Mouse (Mus musculus): ENCODE measurements around the gene Nhlh1. TPM values are rescaled to one million over a fixed set of nuclear protein-coding genes. Genes with fewer than 3 reads are reported as not detected.

Gene Nhlh1
- not detected in 2 replicates for polyA plus RNA-seq (2015; fragmentation: Nextera tagmentation; extraction: Ambion mirVana)

GRCm38 (mm10) chr1:172057491-172057921 is at the start of gene Nhlh1:
TSS of gene Nhlh1 (minus strand) at chr1:172057573.
- no peak for ATAC-seq (ENCODE audit: extremely low read depth, insufficient number of reproducible peaks, low FRiP score, low TSS enrichment)
- H3K27ac ChIP-seq (replicated peaks) = no peak within 1 kb of the TSS
- H3K4me2 ChIP-seq = no peak within 1 kb of the TSS
- WGBS = 32% methylated on average over 2 of the region's 2 CpGs
- peaks cover 68% of the 10 kb centered on the region for H3K27me3 ChIP-seq (replicated peaks)
- no peak within 1 kb of the TSS for H3K4me3 ChIP-seq
- no peaks in the 10 kb centered on the region for H3K9me3 ChIP-seq
- H3K4me1 ChIP-seq = peaks cover 21% of the 10 kb centered on the region
- no peaks in the 10 kb centered on the region for H3K36me3 ChIP-seq
- no peak within 1 kb of the TSS for H3K9ac ChIP-seq

GRCm38 (mm10) chr1:172105101-172105500 is 47.7 kb upstream of the Nhlh1 start:
- WGBS = 81% methylated on average over 11 of the region's 11 CpGs
- H3K4me1 ChIP-seq = peaks cover 4% of the 10 kb centered on the region; the same call in 1 of the 2 replicates
- no peak for ATAC-seq (ENCODE audit: extremely low read depth, insufficient number of reproducible peaks, low FRiP score, low TSS enrichment)
- peaks cover 98% of the 10 kb centered on the region for H3K36me3 ChIP-seq
- H3K4me3 ChIP-seq = no peak overlapping the region
- H3K4me2 ChIP-seq = no peak overlapping the region
- no peak overlapping the region for H3K27ac ChIP-seq (replicated peaks)
- no peak overlapping the region for H3K9ac ChIP-seq
- no peaks in the 10 kb centered on the region for H3K27me3 ChIP-seq (replicated peaks)
- H3K9me3 ChIP-seq = no peaks in the 10 kb centered on the region

- WGBS = 77% methylated on average over 4 of the region's 4 CpGs
- no peak overlapping the region for H3K4me3 ChIP-seq
- H3K27ac ChIP-seq (replicated peaks) = no peak overlapping the region
- H3K27me3 ChIP-seq (replicated peaks) = no peaks in the 10 kb centered on the region
- no peak for ATAC-seq (ENCODE audit: extremely low read depth, insufficient number of reproducible peaks, low FRiP score, low TSS enrichment)
- H3K9me3 ChIP-seq = no peaks in the 10 kb centered on the region
- no peak overlapping the region for H3K4me2 ChIP-seq
- no peak overlapping the region for H3K9ac ChIP-seq
- H3K36me3 ChIP-seq = peaks cover 95% of the 10 kb centered on the region
- peaks cover 4% of the 10 kb centered on the region; the same call in 1 of the 2 replicates for H3K4me1 ChIP-seq
Observed at GRCm38 (mm10) chr1:172103619-172104018, 46.2 kb upstream of the Nhlh1 start.

- no peak for ATAC-seq (ENCODE audit: extremely low read depth, insufficient number of reproducible peaks, low FRiP score, low TSS enrichment)
- H3K36me3 ChIP-seq = peaks cover 89% of the 10 kb centered on the region
- no peaks in the 10 kb centered on the region for H3K9me3 ChIP-seq
- H3K27me3 ChIP-seq (replicated peaks) = no peaks in the 10 kb centered on the region
- H3K4me1 ChIP-seq = peaks cover 13% of the 10 kb centered on the region
- H3K4me3 ChIP-seq = no peak overlapping the region
- H3K9ac ChIP-seq = no peak overlapping the region
- H3K4me2 ChIP-seq = no peak overlapping the region
- 81% methylated on average over 6 of the region's 6 CpGs for WGBS
- no peak overlapping the region for H3K27ac ChIP-seq (replicated peaks)
Observed at GRCm38 (mm10) chr1:172099325-172100033, 42.1 kb upstream of the Nhlh1 start.

GRCm38 (mm10) chr1:172095202-172095601 is 37.8 kb upstream of the Nhlh1 start:
- no peak; the same call in 1 of the 2 replicates for ATAC-seq (ENCODE audit: extremely low read depth, insufficient number of reproducible peaks, low FRiP score, low TSS enrichment)
- WGBS = 32% methylated on average over 6 of the region's 6 CpGs
- H3K27ac ChIP-seq (replicated peaks) = peak overlapping the region; percentile 78
- H3K4me1 ChIP-seq = peaks cover 28% of the 10 kb centered on the region
- no peaks in the 10 kb centered on the region for H3K9me3 ChIP-seq
- no peaks in the 10 kb centered on the region for H3K27me3 ChIP-seq (replicated peaks)
- no peak overlapping the region for H3K9ac ChIP-seq
- peaks cover 86% of the 10 kb centered on the region for H3K36me3 ChIP-seq
- no peak overlapping the region for H3K4me2 ChIP-seq
- H3K4me3 ChIP-seq = no peak overlapping the region

- Histone ChIP-seq H3K9ac (peak overlapping the region; percentile 52; the same call in 1 of the 2 replicates), H3K9me3 (no peaks in the 10 kb centered on the region), H3K36me3 (peaks cover 87% of the 10 kb centered on the region), H3K4me2 (peak overlapping the region; percentile 7; the same call in 1 of the 2 replicates), H3K4me3 (no peak overlapping the region), H3K27ac (replicated peaks) (peak overlapping the region; percentile 78), H3K27me3 (replicated peaks) (no peaks in the 10 kb centered on the region), H3K4me1 (peaks cover 28% of the 10 kb centered on the region)
- ATAC-seq (ENCODE audit: extremely low read depth, insufficient number of reproducible peaks, low FRiP score, low TSS enrichment) = no peak
Observed at GRCm38 (mm10) chr1:172094295-172094694, 36.9 kb upstream of the Nhlh1 start.

- Histone ChIP-seq H3K27ac (replicated peaks) (peak overlapping the region; percentile 78), H3K9ac (no peak overlapping the region), H3K27me3 (replicated peaks) (no peaks in the 10 kb centered on the region), H3K36me3 (peaks cover 90% of the 10 kb centered on the region), H3K4me1 (peaks cover 28% of the 10 kb centered on the region), H3K4me3 (no peak overlapping the region), H3K9me3 (no peaks in the 10 kb centered on the region), H3K4me2 (no peak overlapping the region)
- ATAC-seq (ENCODE audit: extremely low read depth, insufficient number of reproducible peaks, low FRiP score, low TSS enrichment) = no peak
- 57% methylated on average over 3 of the region's 3 CpGs for WGBS
Observed at GRCm38 (mm10) chr1:172093522-172093921, 36.1 kb upstream of the Nhlh1 start.

- peak; percentile 27; the same call in 1 of the 2 replicates for ATAC-seq (ENCODE audit: extremely low read depth, insufficient number of reproducible peaks, low FRiP score, low TSS enrichment)
- under 1% methylated on average over 24 of the region's 24 CpGs for WGBS
Observed at GRCm38 (mm10) chr1:172082899-172083445, 25.6 kb upstream of the Nhlh1 start.

GRCm38 (mm10) chr1:172082101-172082898 is 24.9 kb upstream of the Nhlh1 start, which contains the start of the genes Copa and Ncstn:
TSS of gene Copa (plus strand) at chr1:172082529.
TSS of gene Ncstn (minus strand) at chr1:172082795.
- peak within 1 kb of the TSS; percentile 98 for H3K9ac ChIP-seq
- H3K9me3 ChIP-seq = no peaks in the 10 kb centered on the region
- peak within 1 kb of the TSS; percentile 84 for H3K27ac ChIP-seq (replicated peaks)
- peak within 1 kb of the TSS; percentile 96 for H3K4me3 ChIP-seq
- peaks cover 31% of the 10 kb centered on the region for H3K36me3 ChIP-seq
- WGBS = 0% methylated on average over 40 of the region's 40 CpGs
- peaks cover 30% of the 10 kb centered on the region for H3K4me1 ChIP-seq
- ATAC-seq (ENCODE audit: extremely low read depth, insufficient number of reproducible peaks, low FRiP score, low TSS enrichment) = peak; percentile 90
- peak within 1 kb of the TSS; percentile 78 for H3K4me2 ChIP-seq
- H3K27me3 ChIP-seq (replicated peaks) = no peaks in the 10 kb centered on the region

More at GRCm38 (mm10) chr1:172082899-172083445, 25.6 kb upstream of the Nhlh1 start:
- Histone ChIP-seq H3K4me2 (peak overlapping the region; percentile 78), H3K27me3 (replicated peaks) (no peaks in the 10 kb centered on the region), H3K4me1 (peaks cover 30% of the 10 kb centered on the region), H3K9me3 (no peaks in the 10 kb centered on the region), H3K4me3 (peak overlapping the region; percentile 96), H3K36me3 (peaks cover 33% of the 10 kb centered on the region), H3K9ac (peak overlapping the region; percentile 98), H3K27ac (replicated peaks) (peak overlapping the region; percentile 84)

GRCm38 (mm10) chr1:172077981-172078380 is 20.6 kb upstream of the Nhlh1 start:
- Histone ChIP-seq H3K4me3 (no peak overlapping the region), H3K9ac (0 out of 2 replicates have a peak overlapping the region, but pooled peaks have one; percentile 1), H3K4me1 (peaks cover 9% of the 10 kb centered on the region), H3K4me2 (no peak overlapping the region), H3K9me3 (no peaks in the 10 kb centered on the region), H3K36me3 (peaks cover 74% of the 10 kb centered on the region), H3K27ac (replicated peaks) (peak overlapping the region; percentile 16), H3K27me3 (replicated peaks) (no peaks in the 10 kb centered on the region)
- ATAC-seq (ENCODE audit: extremely low read depth, insufficient number of reproducible peaks, low FRiP score, low TSS enrichment) = no peak
- WGBS = 35% methylated on average over 5 of the region's 5 CpGs

GRCm38 (mm10) chr1:172072604-172073003 is 15.2 kb upstream of the Nhlh1 start:
- Histone ChIP-seq H3K4me3 (no peak overlapping the region), H3K36me3 (peaks cover 98% of the 10 kb centered on the region), H3K4me1 (peaks cover 10% of the 10 kb centered on the region), H3K9me3 (no peaks in the 10 kb centered on the region), H3K27ac (replicated peaks) (no peak overlapping the region), H3K4me2 (no peak overlapping the region), H3K27me3 (replicated peaks) (no peaks in the 10 kb centered on the region), H3K9ac (no peak overlapping the region)
- 90% methylated on average over 7 of the region's 7 CpGs for WGBS
- ATAC-seq (ENCODE audit: extremely low read depth, insufficient number of reproducible peaks, low FRiP score, low TSS enrichment) = no peak
